9 mouse cellular contexts compared by ENCODE assay signal in the genomic region with DNA sequence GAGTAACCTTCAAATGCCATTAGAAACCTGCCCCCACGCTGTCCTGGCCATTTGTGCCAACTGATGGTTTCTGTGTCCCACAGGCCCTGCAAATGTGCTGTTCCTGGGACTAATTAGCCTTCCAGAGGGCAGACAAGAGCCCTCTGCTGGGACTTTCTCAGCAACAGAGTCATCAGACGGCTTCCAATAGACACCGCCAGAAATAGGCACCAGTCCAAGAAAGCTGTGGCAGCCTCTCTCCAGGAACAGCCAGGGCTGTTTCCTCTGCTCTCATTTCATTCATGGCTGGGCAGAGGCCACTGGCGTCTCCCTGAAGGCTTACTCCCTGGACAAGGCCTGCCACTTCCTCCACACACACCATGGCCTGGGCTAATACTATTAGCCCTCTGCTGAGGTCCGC.
DNase-seq lines count a peak whose midpoint lies in the region; ATAC-seq and TF ChIP-seq lines count a peak whose summit lies in the region.
"Had no signal": no experiment of that assay in that cellular context is flagged by ENCODE, and none has a peak within 500 bp of the region (broad histone marks: within the 10 kb centered on the region; RNA-seq: fewer than 3 reads in every experiment).

No protein-coding gene starts in this region.

- peaks cover 8% of the 10 kb centered on the region; the same call in 1 of the 2 replicates for H3K4me1 ChIP-seq in heart, embryonic 12.5 days (replicated peaks)
- peaks cover 3 to 5% of the 10 kb centered on the region in 2 experiments; a peak in 1 of 4 replicates for H3K4me1 ChIP-seq in heart, embryonic 14.5 days (ENCODE audit: control insufficient read depth in 2 of 2, insufficient read depth in 2 of 2, low read length in 2 of 2)
- H3K4me1 ChIP-seq in limb, embryonic 14.5 days (ENCODE audit: control insufficient read depth, insufficient read depth, low read length), result peaks cover 4% of the 10 kb centered on the region; the same call in 1 of the 2 replicates

- H3K27me3 ChIP-seq in heart, embryonic 12.5 days (replicated peaks), result no peaks in the 10 kb centered on the region
- H3K27me3 ChIP-seq in heart, embryonic 14.5 days (ENCODE audit: control insufficient read depth, insufficient read depth, low read length), result no peaks in the 10 kb centered on the region
- no peaks in the 10 kb centered on the region for H3K27me3 ChIP-seq in limb, embryonic 14.5 days (ENCODE audit: control insufficient read depth, insufficient read depth, low read length)
- H3K27me3 ChIP-seq: embryonic facial prominence, embryonic 15.5 days had no signal

- H3K9ac ChIP-seq in heart, embryonic 12.5 days, result no peak overlapping the region
- H3K9ac ChIP-seq in heart, embryonic 14.5 days (ENCODE audit: low read length), result no peak overlapping the region; the same call in 1 of the 2 replicates
- no peak overlapping the region for H3K9ac ChIP-seq in limb, embryonic 14.5 days (ENCODE audit: low read depth, low read length, severe bottlenecking)
- H3K9ac ChIP-seq: embryonic facial prominence, embryonic 15.5 days had no signal

- H3K4me2 ChIP-seq in heart, embryonic 12.5 days, result no peak overlapping the region
- H3K4me2 ChIP-seq in heart, embryonic 14.5 days (ENCODE audit: low read length), result no peak overlapping the region
- no peak overlapping the region for H3K4me2 ChIP-seq in limb, embryonic 14.5 days (replicated peaks; ENCODE audit: low read depth, low read length, severe bottlenecking)
- H3K4me2 ChIP-seq: embryonic facial prominence, embryonic 15.5 days had no signal

- no peak overlapping the region for H3K4me3 ChIP-seq in heart, embryonic 12.5 days
- H3K4me3 ChIP-seq in heart, embryonic 14.5 days (ENCODE audit: control insufficient read depth in 1 of 2, insufficient read depth in 1 of 2, low read depth in 1 of 2, low read length in 2 of 2), result no peak overlapping the region
- H3K4me3 ChIP-seq in limb, embryonic 14.5 days (replicated peaks; ENCODE audit: low read length), result no peak overlapping the region
- H3K4me3 ChIP-seq: embryonic facial prominence, embryonic 15.5 days had no signal

- H3K27ac ChIP-seq in heart, embryonic 12.5 days (ENCODE audit: poor library complexity, severe bottlenecking), result no peak overlapping the region
- 0 out of 4 replicates have a peak overlapping the region, but pooled peaks of 1 of the 2 experiments have one; percentile 45 for H3K27ac ChIP-seq in heart, embryonic 14.5 days (replicated peaks in 1 of 2; ENCODE audit: control insufficient read depth in 1 of 2, insufficient read depth in 1 of 2, low read depth in 2 of 2, low read length in 2 of 2)
- no peak overlapping the region for H3K27ac ChIP-seq in limb, embryonic 14.5 days (replicated peaks; ENCODE audit: low read depth, low read length)
- H3K27ac ChIP-seq: embryonic facial prominence, embryonic 15.5 days had no signal

- H3K9me3 ChIP-seq in heart, embryonic 12.5 days (replicated peaks), result no peaks in the 10 kb centered on the region
- no peaks in the 10 kb centered on the region for H3K9me3 ChIP-seq in heart, embryonic 14.5 days (ENCODE audit: control insufficient read depth, low read length)
- no peaks in the 10 kb centered on the region for H3K9me3 ChIP-seq in limb, embryonic 14.5 days (ENCODE audit: control insufficient read depth, low read length)
- H3K9me3 ChIP-seq: embryonic facial prominence, embryonic 15.5 days had no signal

- ATAC-seq in heart, embryonic 12.5 days (ENCODE audit: insufficient number of reproducible peaks, low FRiP score), result no peak
- ATAC-seq in heart, embryonic 14.5 days (ENCODE audit: insufficient number of reproducible peaks, insufficient read depth, low FRiP score, low read depth), result peak; percentile 50
- ATAC-seq in limb, embryonic 14.5 days (ENCODE audit: low FRiP score, low read depth), result peak; percentile 23

- H3K36me3 ChIP-seq in heart, embryonic 12.5 days, result no peaks in the 10 kb centered on the region
- H3K36me3 ChIP-seq in heart, embryonic 14.5 days (ENCODE audit: control insufficient read depth, insufficient read depth, low read length), result no peaks in the 10 kb centered on the region
- no peaks in the 10 kb centered on the region for H3K36me3 ChIP-seq in limb, embryonic 14.5 days (ENCODE audit: control insufficient read depth, insufficient read depth, low read length)
- H3K36me3 ChIP-seq: embryonic facial prominence, embryonic 15.5 days had no signal

- DNase-seq in heart, adult 18-20 months, result peak; percentile 49 to 58
- DNase-seq in right cerebral cortex, postnatal 14 days, result peak; percentile 51
- no peak for DNase-seq in right cerebral cortex, postnatal 36 days (ENCODE audit: low spot score in 2 of 2)
- DNase-seq in limb, embryonic 14.5 days (ENCODE audit: low spot score), result peak; percentile 62
- no peak for DNase-seq in thymus, postnatal 14 days
- DNase-seq in spleen, postnatal 36 days (ENCODE audit: low spot score in 2 of 2), result no peak

- 41% methylated on average over 5 of the region's 5 CpGs for whole genome bisulfite sequencing in heart, embryonic 12.5 days
- 31% methylated on average over 5 of the region's 5 CpGs for WGBS in heart, embryonic 14.5 days
- 43% methylated on average over 5 of the region's 5 CpGs for WGBS in limb, embryonic 14.5 days

- TF ChIP-seq POLR2A in limb, embryonic 14.5 days (IDR thresholded peaks at IDR 0.05; ENCODE audit: borderline replicate concordance, extremely low read depth, insufficient read depth, insufficient read length), result no peak

Comparison
In these comparisons a context has a peak if more than half of its experiments do, and no peak if none do; other contexts are left out.
1. DNase-seq: peak in heart, adult 18-20 months (2 of 2), right cerebral cortex, postnatal 14 days (single experiment) and limb, embryonic 14.5 days (single experiment); none in right cerebral cortex, postnatal 36 days (0 of 2), thymus, postnatal 14 days (single experiment) and spleen, postnatal 36 days (0 of 2).